Mouse (Mus musculus) erythroid progenitor cell, adult 5-6 weeks (primary cell): ENCODE results near the gene Rab42. TPM values are rescaled to one million over a fixed set of nuclear protein-coding genes. Genes with fewer than 3 reads are reported as not detected.

Experiments used
- total RNA-seq, 2 experiments: library from RNA; stranded (forward) in 1 of 2; stranded (reverse) in 1 of 2; fragments of 150-400 nt in 1 of 2; fragments of 186-747, 209-891 nt in 1 of 2; gene quantifications; 2 replicates each; pipeline versions ENCODE4 v1.2.3 to v1.2.4; 2015 to 2017; ENCODE audit warnings: low replicate concordance in 2 of 2

The Rab42 gene
- total RNA-seq, 2 experiments from 2014 or later = not detected

Other genes with a start within 250 kb of the Rab42 start
- not detected in 2 replicates for gene Gm10300, start 228.7 kb downstream of the Rab42 start, total RNA-seq (2015; ENCODE audit: low replicate concordance)
- 0.64 and 1.4 TPM in 2 replicates for gene Gm10300, start 228.7 kb downstream of the Rab42 start, total RNA-seq (2017; ENCODE audit: low replicate concordance)
- 679 and 755 TPM in 2 replicates for gene Epb41, start 228.1 kb downstream of the Rab42 start, total RNA-seq (2015; ENCODE audit: low replicate concordance)
- 876 and 895 TPM in 2 replicates for gene Epb41, start 228.1 kb downstream of the Rab42 start, total RNA-seq (2017; ENCODE audit: low replicate concordance)
- not detected in 2 replicates for gene Oprd1, start 158.9 kb downstream of the Rab42 start, total RNA-seq (2015; ENCODE audit: low replicate concordance)
- gene Oprd1, start 158.9 kb downstream of the Rab42 start, total RNA-seq (2017; ENCODE audit: low replicate concordance) = not detected in 2 replicates
- 27.8 and 33.5 TPM in 2 replicates for gene Ythdf2, start 91.1 kb downstream of the Rab42 start, total RNA-seq (2015; ENCODE audit: low replicate concordance)
- 27.2 and 29.4 TPM in 2 replicates for gene Ythdf2, start 91.1 kb downstream of the Rab42 start, total RNA-seq (2017; ENCODE audit: low replicate concordance)
- gene Gmeb1, start 41.8 kb downstream of the Rab42 start, total RNA-seq (2015; ENCODE audit: low replicate concordance) = 40.4 and 49.9 TPM in 2 replicates
- gene Gmeb1, start 41.8 kb downstream of the Rab42 start, total RNA-seq (2017; ENCODE audit: low replicate concordance) = 31.5 and 39.5 TPM in 2 replicates
- gene Taf12, start 29.0 kb downstream of the Rab42 start, total RNA-seq (2015; ENCODE audit: low replicate concordance) = 19.3 and 30.6 TPM in 2 replicates
- gene Taf12, start 29.0 kb downstream of the Rab42 start, total RNA-seq (2017; ENCODE audit: low replicate concordance) = 14.9 and 38.3 TPM in 2 replicates
- gene Trnau1ap, start 26.2 kb upstream of the Rab42 start, total RNA-seq (2015; ENCODE audit: low replicate concordance) = 13.0 and 18.0 TPM in 2 replicates
- gene Trnau1ap, start 26.2 kb upstream of the Rab42 start, total RNA-seq (2017; ENCODE audit: low replicate concordance) = 8.9 and 14.1 TPM in 2 replicates
- gene Rcc1, start 50.2 kb upstream of the Rab42 start, total RNA-seq (2015; ENCODE audit: low replicate concordance) = 27.0 and 42.3 TPM in 2 replicates
- 36.5 and 47.0 TPM in 2 replicates for gene Rcc1, start 50.2 kb upstream of the Rab42 start, total RNA-seq (2017; ENCODE audit: low replicate concordance)
- 71.7 and 90.5 TPM in 2 replicates for gene Phactr4, start 119.1 kb upstream of the Rab42 start, total RNA-seq (2015; ENCODE audit: low replicate concordance)
- 61.1 and 75.6 TPM in 2 replicates for gene Phactr4, start 119.1 kb upstream of the Rab42 start, total RNA-seq (2017; ENCODE audit: low replicate concordance)
- 10.5 and 12.2 TPM in 2 replicates for gene Med18, start 160.5 kb upstream of the Rab42 start, total RNA-seq (2015; ENCODE audit: low replicate concordance)
- gene Med18, start 160.5 kb upstream of the Rab42 start, total RNA-seq (2017; ENCODE audit: low replicate concordance) = 5.7 and 16.2 TPM in 2 replicates
- gene Sesn2, start 207.1 kb upstream of the Rab42 start, total RNA-seq (2015; ENCODE audit: low replicate concordance) = 11.2 and 11.7 TPM in 2 replicates
- gene Sesn2, start 207.1 kb upstream of the Rab42 start, total RNA-seq (2017; ENCODE audit: low replicate concordance) = 7.8 and 10.9 TPM in 2 replicates
- gene Atpif1, start 230.3 kb upstream of the Rab42 start, total RNA-seq (2015; ENCODE audit: low replicate concordance) = 1,556 and 1,764 TPM in 2 replicates
- gene Atpif1, start 230.3 kb upstream of the Rab42 start, total RNA-seq (2017; ENCODE audit: low replicate concordance) = 3,478 and 4,268 TPM in 2 replicates
- gene Dnajc8, start 232.2 kb upstream of the Rab42 start, total RNA-seq (2015; ENCODE audit: low replicate concordance) = 107 and 129 TPM in 2 replicates
- 248 and 264 TPM in 2 replicates for gene Dnajc8, start 232.2 kb upstream of the Rab42 start, total RNA-seq (2017; ENCODE audit: low replicate concordance)